Mouse (Mus musculus) neural tube, embryonic 15.5 days (tissue): ENCODE results near the gene Tmcc3. TPM values are rescaled to one million over a fixed set of nuclear protein-coding genes. Genes with fewer than 3 reads are reported as not detected.

Experiments
- ATAC-seq: fragments of 200-750 bp; cut with Nextera tagmentation; 2 replicates; pipeline ENCODE4 v1.8.0; 2017; ENCODE audit warnings: mild to moderate bottlenecking, moderate TSS enrichment, moderate library complexity; ENCODE audit not compliant: low FRiP score
- H3K27ac ChIP-seq: fragments of 300-500 bp; sonication (generic); replicated peaks from 2 replicates; pipeline ENCODE4 v1.5.1; 2015; ENCODE audit warnings: mild to moderate bottlenecking, inconsistent platforms
- H3K27me3 ChIP-seq: fragments of 300-500 bp; sonication (generic); replicated peaks from 2 replicates; pipeline ENCODE4 v1.6.1; 2015; ENCODE audit warnings: inconsistent platforms
- H3K36me3 ChIP-seq: fragments of 300-500 bp; sonication (generic); 2 replicates; pipeline ENCODE4 v1.6.1; 2015; ENCODE audit warnings: inconsistent platforms
- H3K4me1 ChIP-seq: fragments of 300-500 bp; sonication (generic); 2 replicates; pipeline ENCODE4 v1.6.1; 2015; ENCODE audit warnings: inconsistent platforms
- H3K4me2 ChIP-seq: fragments of 300-500 bp; sonication (generic); 2 replicates; pipeline ENCODE4 v1.6.1; 2015; ENCODE audit warnings: inconsistent platforms, mild to moderate bottlenecking, moderate library complexity
- H3K4me3 ChIP-seq: fragments of 300-500 bp; sonication (generic); replicated peaks from 2 replicates; pipeline ENCODE4 v1.5.1; 2015; ENCODE audit warnings: mild to moderate bottlenecking, inconsistent platforms
- H3K9ac ChIP-seq: fragments of 300-500 bp; sonication (generic); replicated peaks from 2 replicates; pipeline ENCODE4 v1.6.1; 2015; ENCODE audit warnings: mild to moderate bottlenecking, inconsistent platforms
- H3K9me3 ChIP-seq: fragments of 300-500 bp; sonication (generic); replicated peaks from 2 replicates; pipeline ENCODE4 v1.6.1; 2016; ENCODE audit warnings: inconsistent platforms
- WGBS: fragments of 180-500 bp; shearing (Covaris S2); methylation state at CpG from one replicate; pipeline ENCODE4 v1.1.7; 2015; ENCODE audit warnings: mixed read lengths; 5-methylcytosine and 5-hydroxymethylcytosine counted together
- polyA plus RNA-seq: library from polyadenylated mRNA; unstranded; fragments of >200 nt; fragmentation: Nextera tagmentation; extraction: Ambion mirVana; gene quantifications from 2 replicates; pipeline ENCODE4 v1.2.1, GENCODE M21; 2015

Tmcc3 gene
- polyA plus RNA-seq, 1 experiment from 2014 or later = 17.6 TPM

- no peak overlapping the region for H3K9ac ChIP-seq
- H3K4me3 ChIP-seq = no peak overlapping the region
- H3K4me2 ChIP-seq = no peak overlapping the region
- H3K4me1 ChIP-seq = peaks cover 34% of the 10 kb centered on the region
- H3K27ac ChIP-seq = no peak overlapping the region
- no peak for ATAC-seq
- 0 out of 2 replicates have a peak, but pooled peaks cover 5% of the 10 kb centered on the region for H3K27me3 ChIP-seq
- no peaks in the 10 kb centered on the region for H3K36me3 ChIP-seq
- 89% methylated on average over 1 of the region's 1 CpGs for WGBS
- H3K9me3 ChIP-seq = no peaks in the 10 kb centered on the region
Observed at GRCm38 (mm10) chr10:94512771-94513170, 201.0 kb downstream of the Tmcc3 start.

GRCm38 (mm10) chr10:94514091-94514505 is 202.3 kb downstream of the Tmcc3 start:
- no peaks in the 10 kb centered on the region for H3K36me3 ChIP-seq
- ATAC-seq = no peak
- WGBS = under 1% methylated on average over 12 of the region's 12 CpGs
- no peaks in the 10 kb centered on the region for H3K9me3 ChIP-seq
- peaks cover 39% of the 10 kb centered on the region for H3K4me1 ChIP-seq
- peak overlapping the region; percentile 70; the same call in 1 of the 2 replicates for H3K9ac ChIP-seq
- peak overlapping the region; percentile 73 for H3K4me3 ChIP-seq
- peak overlapping the region; percentile 91 for H3K4me2 ChIP-seq
- peak overlapping the region; percentile 83 for H3K27ac ChIP-seq
- 0 out of 2 replicates have a peak, but pooled peaks cover 5% of the 10 kb centered on the region for H3K27me3 ChIP-seq

GRCm38 (mm10) chr10:94514506-94515178 is 202.9 kb downstream of the Tmcc3 start:
- Histone ChIP-seq H3K36me3 (no peaks in the 10 kb centered on the region), H3K9ac (peak overlapping the region; percentile 70), H3K4me1 (peaks cover 39% of the 10 kb centered on the region), H3K27me3 (0 out of 2 replicates have a peak, but pooled peaks cover 5% of the 10 kb centered on the region), H3K27ac (peak overlapping the region; percentile 83), H3K4me2 (peak overlapping the region; percentile 91), H3K9me3 (no peaks in the 10 kb centered on the region), H3K4me3 (peak overlapping the region; percentile 73)
- under 1% methylated on average over 40 of the region's 71 CpGs for WGBS
- peak; percentile 90 for ATAC-seq

- peaks cover 43% of the 10 kb centered on the region for H3K4me1 ChIP-seq
- 0 out of 2 replicates have a peak, but pooled peaks cover 5% of the 10 kb centered on the region for H3K27me3 ChIP-seq
- peak overlapping the region; percentile 73 for H3K4me3 ChIP-seq
- no peaks in the 10 kb centered on the region for H3K36me3 ChIP-seq
- peak overlapping the region; percentile 70 for H3K9ac ChIP-seq
- H3K27ac ChIP-seq = peak overlapping the region; percentile 83
- 0% methylated on average over 32 of the region's 34 CpGs for WGBS
- H3K9me3 ChIP-seq = no peaks in the 10 kb centered on the region
- peak; percentile 89 for ATAC-seq
- H3K4me2 ChIP-seq = peak overlapping the region; percentile 91
Observed at GRCm38 (mm10) chr10:94515179-94515545, 203.4 kb downstream of the Tmcc3 start.

GRCm38 (mm10) chr10:94515583-94515982 is 203.8 kb downstream of the Tmcc3 start:
- peak overlapping the region; percentile 83 for H3K27ac ChIP-seq
- no peaks in the 10 kb centered on the region for H3K36me3 ChIP-seq
- 2% methylated on average over 10 of the region's 10 CpGs for WGBS
- 0 out of 2 replicates have a peak, but pooled peaks cover 5% of the 10 kb centered on the region for H3K27me3 ChIP-seq
- ATAC-seq = peak; percentile 6; the same call in 1 of the 2 replicates
- peak overlapping the region; percentile 70 for H3K9ac ChIP-seq
- no peaks in the 10 kb centered on the region for H3K9me3 ChIP-seq
- H3K4me2 ChIP-seq = peak overlapping the region; percentile 91
- peaks cover 47% of the 10 kb centered on the region for H3K4me1 ChIP-seq
- peak overlapping the region; percentile 73 for H3K4me3 ChIP-seq

- WGBS = 63% methylated on average over 7 of the region's 7 CpGs
- no peak overlapping the region for H3K27ac ChIP-seq
- peak overlapping the region; percentile 26; the same call in 1 of the 2 replicates for H3K4me2 ChIP-seq
Observed at GRCm38 (mm10) chr10:94519887-94520286, 208.1 kb downstream of the Tmcc3 start.

GRCm38 (mm10) chr10:94520306-94521106 is 208.8 kb downstream of the Tmcc3 start:
- H3K36me3 ChIP-seq = no peaks in the 10 kb centered on the region
- peaks cover 61% of the 10 kb centered on the region for H3K4me1 ChIP-seq
- H3K27ac ChIP-seq = no peak overlapping the region
- H3K4me2 ChIP-seq = peak overlapping the region; percentile 26; the same call in 1 of the 2 replicates
- 60% methylated on average over 17 of the region's 17 CpGs for WGBS
- no peaks in the 10 kb centered on the region for H3K9me3 ChIP-seq
- H3K9ac ChIP-seq = 0 out of 2 replicates have a peak overlapping the region, but pooled peaks have one; percentile 20
- H3K27me3 ChIP-seq = no peaks in the 10 kb centered on the region
- no peak overlapping the region for H3K4me3 ChIP-seq
- no peak for ATAC-seq

More at GRCm38 (mm10) chr10:94519887-94520286, 208.1 kb downstream of the Tmcc3 start:
- Histone ChIP-seq H3K4me1 (peaks cover 64% of the 10 kb centered on the region), H3K9me3 (no peaks in the 10 kb centered on the region), H3K36me3 (no peaks in the 10 kb centered on the region), H3K27me3 (no peaks in the 10 kb centered on the region), H3K4me3 (no peak overlapping the region), H3K9ac (no peak overlapping the region)
- ATAC-seq = no peak

- Histone ChIP-seq H3K27ac (no peak overlapping the region), H3K4me1 (peaks cover 55% of the 10 kb centered on the region), H3K4me2 (0 out of 2 replicates have a peak overlapping the region, but pooled peaks have one; percentile 26), H3K36me3 (no peaks in the 10 kb centered on the region), H3K9me3 (no peaks in the 10 kb centered on the region), H3K27me3 (no peaks in the 10 kb centered on the region), H3K4me3 (no peak overlapping the region), H3K9ac (no peak overlapping the region)
- ATAC-seq = no peak
- whole genome bisulfite sequencing = 59% methylated on average over 3 of the region's 3 CpGs
Observed at GRCm38 (mm10) chr10:94521107-94521401, 209.3 kb downstream of the Tmcc3 start.

GRCm38 (mm10) chr10:94521776-94522175 is 210.0 kb downstream of the Tmcc3 start:
- Histone ChIP-seq H3K27ac (no peak overlapping the region), H3K9ac (no peak overlapping the region), H3K27me3 (no peaks in the 10 kb centered on the region), H3K4me3 (no peak overlapping the region), H3K9me3 (no peaks in the 10 kb centered on the region), H3K4me2 (no peak overlapping the region), H3K36me3 (no peaks in the 10 kb centered on the region), H3K4me1 (peaks cover 48% of the 10 kb centered on the region)
- WGBS = 42% methylated on average over 10 of the region's 10 CpGs
- no peak for ATAC-seq

- Histone ChIP-seq H3K36me3 (no peaks in the 10 kb centered on the region), H3K9ac (peak overlapping the region; percentile 26; the same call in 1 of the 2 replicates), H3K27ac (peak overlapping the region; percentile 48; the same call in 1 of the 2 replicates), H3K27me3 (no peaks in the 10 kb centered on the region), H3K4me1 (peaks cover 37% of the 10 kb centered on the region), H3K4me2 (peak overlapping the region; percentile 47), H3K9me3 (no peaks in the 10 kb centered on the region), H3K4me3 (no peak overlapping the region)
- WGBS = 83% methylated on average over 8 of the region's 8 CpGs
- peak; percentile 52 for ATAC-seq
Observed at GRCm38 (mm10) chr10:94523297-94523696, 211.5 kb downstream of the Tmcc3 start.

- 8% methylated on average over 18 of the region's 18 CpGs for WGBS
- Histone ChIP-seq H3K36me3 (no peaks in the 10 kb centered on the region), H3K4me2 (peak overlapping the region; percentile 47), H3K27ac (peak overlapping the region; percentile 48; the same call in 1 of the 2 replicates), H3K9ac (peak overlapping the region; percentile 26), H3K4me1 (peaks cover 35% of the 10 kb centered on the region), H3K27me3 (no peaks in the 10 kb centered on the region), H3K9me3 (no peaks in the 10 kb centered on the region), H3K4me3 (no peak overlapping the region)
- ATAC-seq = peak; percentile 77
Observed at GRCm38 (mm10) chr10:94523711-94524156, 212.0 kb downstream of the Tmcc3 start.
